Mouse (Mus musculus) thymus, postnatal 0 days (tissue): ENCODE measurements around the gene Sprr2k. TPM values are rescaled to one million over a fixed set of nuclear protein-coding genes. Genes with fewer than 3 reads are reported as not detected.
"Not testable (repeated sequence)": the region's sequence is repeated elsewhere in the genome, so short reads cannot be mapped to it uniquely, and the experiment has no call there.

Experiments used
- DNase-seq: peaks from one replicate; pipeline ENCODE4 v3.0.0-alpha.2; 2015; ENCODE audit warnings: low spot score
- polyA plus RNA-seq: library from polyadenylated mRNA; unstranded; fragments of >200 nt; fragmentation: Nextera tagmentation; extraction: Ambion mirVana; gene quantifications from 2 replicates; pipeline ENCODE4 v1.2.1, GENCODE M21; 2015

Sprr2k gene
- polyA plus RNA-seq: 0.46 and 0.49 TPM in 2 replicates

- no peak for DNase-seq
Measured at GRCm38 (mm10) chr3:92432282-92432681, at the start of gene Sprr2k. Gene Sprr2k, plus strand, starts transcription at chr3:92432582.

- DNase-seq: no peak
Measured at GRCm38 (mm10) chr3:92385385-92385784, 47.0 kb upstream of the Sprr2k start, which contains the start of gene Sprr2h. Gene Sprr2h, plus strand, starts transcription at chr3:92385685.

- no peak for DNase-seq
Measured at GRCm38 (mm10) chr3:92394301-92394700, 38.1 kb upstream of the Sprr2k start.

DNA sequence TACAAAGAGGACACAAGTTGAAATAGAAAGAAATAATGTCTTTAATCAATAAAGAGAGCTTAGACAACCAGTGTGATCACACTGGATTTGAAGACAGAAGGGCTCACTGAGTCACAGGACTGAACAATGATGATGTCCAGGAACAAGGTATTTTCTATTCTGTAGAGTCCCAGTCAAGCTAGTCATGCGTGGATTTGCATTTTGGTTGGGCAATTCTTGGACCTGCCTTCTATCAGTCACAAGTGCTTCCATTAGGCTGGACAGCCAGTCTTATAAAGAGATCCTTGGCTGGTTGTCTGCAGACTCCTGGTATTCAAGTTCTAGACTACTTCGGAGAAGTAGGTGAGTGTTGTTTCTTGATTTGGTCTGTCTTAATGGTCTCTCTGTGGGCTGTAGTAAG lies 24.7 kb upstream of the Sprr2k start, which contains the start of gene Sprr2i:
Gene Sprr2i (plus strand): TSS at position 301 of the 400 bp plus-strand sequence.
- no peak for DNase-seq

- DNase-seq: no peak
Measured at GRCm38 (mm10) chr3:92417782-92418181, 14.6 kb upstream of the Sprr2k start, which contains the start of gene Sprr2j-ps. Gene Sprr2j-ps, plus strand, starts transcription at chr3:92418082.

DNA sequence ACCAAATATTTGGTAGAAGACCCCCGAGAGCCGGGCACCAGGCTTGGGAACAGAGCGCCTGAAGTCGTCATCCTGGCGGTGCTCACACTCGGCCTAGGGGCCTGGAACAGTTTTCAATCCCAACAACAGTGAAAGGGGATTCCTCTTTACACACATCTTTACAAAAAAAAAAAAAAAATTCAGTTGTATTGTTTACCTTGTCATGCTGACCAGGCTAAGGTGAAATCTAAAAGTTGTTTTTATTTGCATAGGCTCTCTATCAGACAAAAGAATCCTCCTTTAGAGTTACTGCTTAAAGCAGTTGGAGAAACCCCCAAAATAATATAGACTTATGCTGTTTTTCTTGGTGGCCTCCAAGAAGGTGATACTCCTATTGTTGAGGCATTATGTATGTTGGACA lies 3.1 kb upstream of the Sprr2k start, which contains the start of gene Gm9774:
Gene Gm9774 (minus strand): TSS at position 101 of the 400 bp plus-strand sequence.
- no peak for DNase-seq

DNA sequence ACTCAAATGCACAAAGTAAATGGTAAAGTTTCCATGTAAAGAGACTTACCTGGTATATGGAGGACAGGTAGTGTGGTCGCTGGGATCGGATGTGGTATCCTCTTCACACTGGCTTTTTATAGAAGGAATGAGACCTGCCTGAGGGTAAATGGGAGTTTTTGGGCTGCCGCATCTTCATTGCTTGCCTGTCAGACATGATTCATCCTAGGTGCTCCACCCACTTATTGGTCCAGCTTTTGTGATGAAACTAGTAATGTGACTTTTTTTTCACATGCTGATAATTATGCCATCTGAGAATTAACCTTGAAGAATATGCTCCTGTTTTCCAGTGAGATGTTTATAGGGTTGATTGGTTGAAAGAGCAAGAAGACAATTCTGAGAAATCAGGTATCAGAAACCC lies 6.3 kb downstream of the Sprr2k start, which contains the start of gene Sprr1b:
Gene Sprr1b (minus strand): TSS at position 101 of the 400 bp plus-strand sequence.
- DNase-seq: no peak

GRCm38 (mm10) chr3:92440177-92440576 lies 7.8 kb downstream of the Sprr2k start:
- no peak for DNase-seq

DNA sequence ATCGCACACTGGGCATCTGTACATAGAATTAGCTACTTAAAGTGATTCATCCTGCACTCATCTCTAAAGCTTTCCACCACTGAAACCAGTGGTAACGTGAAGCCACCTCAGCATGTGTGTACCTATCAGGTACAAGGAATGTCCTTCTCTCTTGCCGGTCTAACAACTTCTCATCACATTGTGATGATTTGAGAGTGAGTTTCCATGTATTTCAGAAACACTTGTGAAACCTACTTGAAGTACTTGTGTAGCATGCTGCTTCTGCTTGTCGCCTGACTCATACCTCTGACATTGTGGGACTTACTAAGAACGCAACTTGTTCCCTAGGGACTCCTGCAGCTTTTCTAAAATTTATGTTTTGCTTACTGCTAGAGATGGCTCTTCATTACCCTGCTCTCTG lies 22.8 kb downstream of the Sprr2k start:
- DNase-seq: no peak

GRCm38 (mm10) chr3:92458620-92459019 lies 26.2 kb downstream of the Sprr2k start, which contains the start of gene Sprr3:
Gene Sprr3, minus strand, starts transcription at chr3:92458720.
- DNase-seq: no peak

DNA sequence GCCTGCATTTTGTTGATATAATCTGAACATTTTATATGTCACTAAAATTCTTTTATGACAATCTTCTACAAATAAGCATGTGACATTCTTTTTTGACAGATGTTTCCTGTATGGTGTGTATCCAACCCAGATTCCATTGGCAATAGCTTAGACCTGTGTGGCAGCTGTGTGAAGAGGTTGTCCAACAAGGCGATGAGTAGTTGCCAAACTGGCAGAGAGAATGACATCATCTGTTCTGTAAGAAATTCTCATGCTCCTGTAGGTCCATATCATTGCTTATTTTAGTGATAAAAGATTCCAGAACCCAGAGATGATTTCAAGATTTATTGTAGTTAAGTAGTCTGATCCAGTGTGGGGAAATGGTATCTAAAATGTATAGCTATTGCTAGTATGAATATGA lies 34.2 kb downstream of the Sprr2k start:
- DNase-seq: no peak

DNA sequence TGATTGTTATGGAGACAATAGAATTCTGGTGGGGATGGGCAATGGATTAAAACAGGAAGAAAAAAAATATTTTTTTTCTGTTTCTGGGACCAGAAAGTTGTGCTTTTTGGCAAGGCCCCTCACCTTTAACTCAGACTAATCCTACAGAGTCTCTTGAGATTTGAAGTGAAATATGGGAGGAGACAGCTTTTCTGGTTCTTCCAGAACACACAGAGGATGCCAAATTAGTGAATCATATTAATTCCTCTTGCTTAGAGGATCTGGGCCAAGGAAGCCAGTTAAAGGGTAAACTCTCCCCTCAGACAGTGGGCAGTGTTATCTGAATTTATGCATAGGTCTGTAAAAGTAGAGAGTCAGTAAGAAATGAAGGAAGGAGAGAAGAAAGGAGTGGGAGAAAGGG lies 35.0 kb downstream of the Sprr2k start:
- no peak for DNase-seq

DNA sequence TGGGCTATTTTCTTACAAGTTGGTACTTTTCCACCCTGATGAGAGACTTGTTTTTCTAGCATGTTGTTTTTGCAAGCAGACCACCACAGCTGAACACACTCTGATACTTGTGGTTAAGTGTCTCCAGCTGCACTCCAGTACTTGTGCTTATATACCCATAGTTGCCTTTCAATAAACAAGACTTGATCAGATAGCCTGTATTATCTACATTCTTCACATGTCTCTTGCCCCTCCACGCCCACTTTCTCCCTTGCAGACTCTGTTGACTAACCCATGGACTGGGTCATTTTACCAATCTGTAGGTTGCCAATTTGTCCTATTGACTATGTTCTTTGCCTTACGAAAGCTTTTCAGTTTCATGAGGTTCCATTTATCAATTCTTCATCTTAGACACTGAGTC lies 37.7 kb downstream of the Sprr2k start:
- no peak for DNase-seq

DNA sequence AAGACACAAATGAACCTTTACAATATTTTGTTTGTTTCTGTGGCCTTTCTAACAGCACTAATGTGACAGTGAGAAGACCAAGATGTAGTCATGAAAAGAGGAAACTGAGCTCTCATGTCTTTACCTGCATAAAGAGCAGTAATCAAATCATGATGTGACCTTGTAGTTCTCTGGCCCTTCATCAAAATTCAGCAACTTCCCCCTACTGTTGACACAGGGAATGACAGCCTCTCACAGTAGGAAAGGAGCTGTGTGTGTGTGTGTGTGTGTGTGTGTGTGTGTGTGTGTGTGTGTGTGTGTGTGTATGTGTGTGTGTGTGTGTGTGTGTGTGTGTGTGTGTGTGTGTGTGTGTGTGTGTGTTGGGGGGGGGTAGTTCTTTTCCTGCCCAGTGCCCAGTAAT lies 48.9 kb downstream of the Sprr2k start:
- DNase-seq: not testable (repeated sequence)

Other genes starting within 250 kb of the Sprr2k start
- 2.0 and 2.5 TPM in 2 replicates for gene Sprr2a1, start 216.8 kb upstream of the Sprr2k start, polyA plus RNA-seq
- gene Sprr2a2, start 216.7 kb upstream of the Sprr2k start, polyA plus RNA-seq: 246 and 255 TPM in 2 replicates
- gene Sprr2a3, start 147.2 kb upstream of the Sprr2k start, polyA plus RNA-seq: 17.8 and 22.9 TPM in 2 replicates
- 0.51 and 0.96 TPM in 2 replicates for gene Sprr2b, start 116.0 kb upstream of the Sprr2k start, polyA plus RNA-seq
- gene Sprr2d, start 93.4 kb upstream of the Sprr2k start, polyA plus RNA-seq: 1.1 and 1.4 TPM in 2 replicates
- gene Sprr2e, start 80.4 kb upstream of the Sprr2k start, polyA plus RNA-seq: 0.22 and 0.38 TPM in 2 replicates
- gene Sprr2f, start 67.4 kb upstream of the Sprr2k start, polyA plus RNA-seq: 1.3 and 1.5 TPM in 2 replicates
- 0.39 TPM in 1 of 2 replicates, not detected in the other for gene Sprr2h, start 46.9 kb upstream of the Sprr2k start, polyA plus RNA-seq
- gene Sprr2i, start 24.6 kb upstream of the Sprr2k start, polyA plus RNA-seq: 1.7 and 2.3 TPM in 2 replicates
- 0.19 and 0.29 TPM in 2 replicates for gene Sprr2j-ps, start 14.5 kb upstream of the Sprr2k start, polyA plus RNA-seq
- 9.3 and 9.4 TPM in 2 replicates for gene Gm9774, start 3.2 kb upstream of the Sprr2k start, polyA plus RNA-seq
- 0.68 and 1.1 TPM in 2 replicates for gene Sprr1b, start 6.2 kb downstream of the Sprr2k start, polyA plus RNA-seq
- 1.4 TPM in 1 of 2 replicates, not detected in the other for gene Sprr3, start 26.1 kb downstream of the Sprr2k start, polyA plus RNA-seq
- 14.9 and 17.7 TPM in 2 replicates for gene Sprr1a, start 53.3 kb downstream of the Sprr2k start, polyA plus RNA-seq
- 1.1 TPM in 1 of 2 replicates, not detected in the other for gene Sprr4, start 67.9 kb downstream of the Sprr2k start, polyA plus RNA-seq
- 0.46 TPM in 1 of 2 replicates, not detected in the other for gene 2310046K23Rik, start 101.9 kb downstream of the Sprr2k start, polyA plus RNA-seq
- 0.14 and 0.25 TPM in 2 replicates for gene Ivl, start 141.2 kb downstream of the Sprr2k start, polyA plus RNA-seq
- 0.16 TPM in 1 of 2 replicates, not detected in the other for gene Smcp, start 156.4 kb downstream of the Sprr2k start, polyA plus RNA-seq
- not detected in 2 replicates for gene 2210017I01Rik, start 174.9 kb downstream of the Sprr2k start, polyA plus RNA-seq
- not detected in 2 replicates for gene Lce6a, start 189.1 kb downstream of the Sprr2k start, polyA plus RNA-seq
- 0.34 TPM in 1 of 2 replicates, not detected in the other for gene Lce1a1, start 215.7 kb downstream of the Sprr2k start, polyA plus RNA-seq
- gene Lce1b, start 224.3 kb downstream of the Sprr2k start, polyA plus RNA-seq: not detected in 2 replicates
- 0.20 and 0.49 TPM in 2 replicates for gene Lce1a2, start 237.7 kb downstream of the Sprr2k start, polyA plus RNA-seq
- gene Lce1c, start 246.7 kb downstream of the Sprr2k start, polyA plus RNA-seq: not detected in 2 replicates